Mouse (Mus musculus): ENCODE measurements around the gene Pcyox1. TPM values are rescaled to one million over a fixed set of nuclear protein-coding genes. Genes with fewer than 3 reads are reported as not detected.

The Pcyox1 gene
- polyA plus RNA-seq, 1 experiment = 23.7 TPM

DNA sequence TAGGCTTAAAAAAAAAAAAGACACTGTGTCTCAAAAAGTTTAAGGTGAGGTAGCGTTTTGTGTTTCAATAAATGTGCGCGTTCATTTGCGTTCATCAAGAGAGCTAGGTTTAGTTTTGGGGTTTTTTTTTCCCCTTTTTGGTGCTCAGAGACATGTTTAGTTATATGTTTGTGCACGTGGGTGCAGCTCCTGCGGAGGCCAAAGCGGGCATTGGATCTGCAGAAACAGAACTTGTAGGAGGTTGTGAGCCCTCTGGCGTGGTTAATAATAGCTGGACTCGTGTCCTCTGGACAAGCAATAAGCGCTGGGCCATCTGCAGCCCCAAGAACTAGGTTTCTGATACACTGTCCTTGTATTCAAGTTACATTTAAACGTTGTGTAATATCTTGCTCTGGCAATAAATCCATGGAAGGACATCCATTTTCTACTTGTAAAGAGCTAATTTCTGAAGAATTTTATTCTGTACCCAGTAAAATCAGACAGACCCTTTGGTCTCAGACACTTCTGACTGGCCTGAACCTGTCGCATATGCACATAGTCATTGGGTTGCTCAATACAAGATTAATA, 24.9 kb downstream of the Pcyox1 start:
- Histone ChIP-seq H3K27me3 (ENCODE audit: control insufficient read depth, insufficient read depth, insufficient read length) (no peaks in the 10 kb centered on the region), H3ac (ENCODE audit: control insufficient read depth, insufficient read length, low read depth) (peak overlapping the region; percentile 97)
- TF ChIP-seq CEBPB (IDR thresholded peaks at IDR 0.05; ENCODE audit: low read depth) (no peak), MYOG (IDR thresholded peaks at IDR 0.05; ENCODE audit: control insufficient read depth, extremely low read depth, insufficient read length) (no peak), FOSL1 (IDR thresholded peaks at IDR 0.05; ENCODE audit: insufficient read depth, low read length, poor library complexity, severe bottlenecking) (no peak), CTCF (IDR thresholded peaks at IDR 0.05; ENCODE audit: control insufficient read depth, insufficient read depth, insufficient read length) (no peak), MAX (IDR thresholded peaks at IDR 0.05) (no peak), USF1 (IDR thresholded peaks at IDR 0.05; ENCODE audit: low read depth) (no peak), MYOD1 (IDR thresholded peaks at IDR 0.05; ENCODE audit: control insufficient read depth, insufficient read length, low read depth) (no peak)

DNA sequence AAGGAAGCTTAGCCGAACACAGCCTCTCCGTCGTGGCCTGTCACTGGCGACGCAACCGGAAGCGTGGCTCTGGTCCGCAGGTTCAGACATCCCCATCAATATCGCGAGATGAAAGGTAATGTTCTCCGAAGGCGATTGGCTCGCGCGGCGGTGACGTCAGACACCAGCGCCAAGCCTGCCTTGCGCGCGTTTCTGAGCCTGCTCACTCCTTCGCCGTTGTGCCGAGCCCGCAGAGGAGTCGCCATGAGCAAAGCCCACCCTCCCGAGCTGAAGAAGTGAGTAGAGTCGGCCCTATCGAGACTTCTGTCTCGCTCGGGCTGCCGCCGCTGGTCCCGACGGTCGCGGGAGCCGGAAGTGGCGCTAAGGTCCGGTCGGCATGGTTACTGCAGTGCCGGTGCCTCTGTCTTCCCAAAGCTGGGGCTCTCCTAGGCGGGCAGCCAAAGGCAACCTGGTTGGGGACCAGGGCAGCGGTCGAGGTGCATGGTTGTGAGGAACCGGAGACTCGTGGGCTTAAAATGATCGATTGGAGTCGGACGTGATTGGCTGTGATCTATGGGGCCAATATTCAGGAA, 25.5 kb downstream of the Pcyox1 start:
- Histone ChIP-seq H3K36me3 (ENCODE audit: control insufficient read depth, insufficient read depth) (peaks cover 50% of the 10 kb centered on the region), H3K4me3 (ENCODE audit: insufficient read depth, poor library complexity, severe bottlenecking) (peak overlapping the region; percentile 82), H3K27me3 (ENCODE audit: control insufficient read depth, insufficient read depth, insufficient read length) (no peaks in the 10 kb centered on the region), H3ac (ENCODE audit: control insufficient read depth, insufficient read length, low read depth) (peak overlapping the region; percentile 97), H3K79me3 (ENCODE audit: low read depth) (peaks cover 47% of the 10 kb centered on the region), H3K79me2 (ENCODE audit: control insufficient read depth, insufficient read depth) (peaks cover 59% of the 10 kb centered on the region)
- no peak for TF ChIP-seq FOSL1 (IDR thresholded peaks at IDR 0.05; ENCODE audit: insufficient read depth, low read length, poor library complexity, severe bottlenecking)
- TF ChIP-seq CEBPB (IDR thresholded peaks at IDR 0.05; ENCODE audit: low read depth) = no peak
- TF ChIP-seq MAX (IDR thresholded peaks at IDR 0.05) = peak; percentile 97
- no peak for TF ChIP-seq MYOD1 (IDR thresholded peaks at IDR 0.05; ENCODE audit: control insufficient read depth, insufficient read length, low read depth)

More for the DNA sequence above, 24.9 kb downstream of the Pcyox1 start:
- H3K36me3 ChIP-seq (ENCODE audit: control insufficient read depth, insufficient read depth) = peaks cover 50% of the 10 kb centered on the region
- H3K79me2 ChIP-seq (ENCODE audit: control insufficient read depth, insufficient read depth) = peaks cover 56% of the 10 kb centered on the region
- peaks cover 49% of the 10 kb centered on the region for H3K79me3 ChIP-seq (ENCODE audit: low read depth)
- peak overlapping the region; percentile 82 for H3K4me3 ChIP-seq (ENCODE audit: insufficient read depth, poor library complexity, severe bottlenecking)

DNA sequence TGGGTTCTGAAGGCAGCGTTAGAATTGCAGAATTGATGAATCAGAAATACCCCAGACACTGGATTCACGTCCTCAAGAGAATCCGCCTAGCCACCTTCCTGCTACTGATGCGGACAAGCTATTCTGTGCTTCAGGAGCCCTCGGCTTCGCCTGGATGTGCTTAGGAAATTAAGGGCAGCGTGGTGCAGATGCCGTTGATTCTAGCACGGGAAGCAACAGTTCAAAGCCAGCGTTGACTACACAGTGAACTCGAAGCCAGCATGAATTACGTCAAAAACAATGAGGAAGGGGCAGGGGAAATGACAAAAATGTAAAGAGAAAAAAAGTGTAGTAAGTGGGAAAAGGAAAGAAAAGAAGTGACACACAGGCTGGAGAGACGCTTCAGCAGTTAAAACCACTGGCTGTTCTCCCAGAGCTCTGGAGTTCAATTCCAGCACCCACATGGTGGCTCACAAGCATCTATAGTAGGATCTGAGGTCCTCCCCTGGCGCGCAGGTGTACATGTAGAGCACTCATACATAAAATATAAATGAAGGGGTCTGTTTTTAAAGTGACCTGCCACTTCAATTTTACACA, 26.1 kb downstream of the Pcyox1 start, which contains the start of gene Snrpg:
TSS of gene Snrpg (plus strand) at position 541 of the 576 bp plus-strand sequence.
- Histone ChIP-seq H3K36me3 (ENCODE audit: control insufficient read depth, insufficient read depth) (peaks cover 44% of the 10 kb centered on the region), H3K27me3 (ENCODE audit: control insufficient read depth, insufficient read depth, insufficient read length) (no peaks in the 10 kb centered on the region), H3K4me3 (ENCODE audit: insufficient read depth, poor library complexity, severe bottlenecking) (peak within 1 kb of the TSS; percentile 82), H3K79me3 (ENCODE audit: low read depth) (peaks cover 46% of the 10 kb centered on the region), H3K79me2 (ENCODE audit: control insufficient read depth, insufficient read depth) (peaks cover 59% of the 10 kb centered on the region), H3ac (ENCODE audit: control insufficient read depth, insufficient read length, low read depth) (peak within 1 kb of the TSS; percentile 97)
- no peak for TF ChIP-seq MAX (IDR thresholded peaks at IDR 0.05)
- TF ChIP-seq MYOD1 (IDR thresholded peaks at IDR 0.05; ENCODE audit: control insufficient read depth, insufficient read length, low read depth) = no peak
- TF ChIP-seq CEBPB (IDR thresholded peaks at IDR 0.05; ENCODE audit: low read depth) = no peak
- TF ChIP-seq MYOG (IDR thresholded peaks at IDR 0.05; ENCODE audit: control insufficient read depth, extremely low read depth, insufficient read length) = no peak
- TF ChIP-seq FOSL1 (IDR thresholded peaks at IDR 0.05; ENCODE audit: insufficient read depth, low read length, poor library complexity, severe bottlenecking) = no peak
- no peak for TF ChIP-seq CTCF (IDR thresholded peaks at IDR 0.05; ENCODE audit: control insufficient read depth, insufficient read depth, insufficient read length)
- TF ChIP-seq USF1 (IDR thresholded peaks at IDR 0.05; ENCODE audit: low read depth) = no peak

DNA sequence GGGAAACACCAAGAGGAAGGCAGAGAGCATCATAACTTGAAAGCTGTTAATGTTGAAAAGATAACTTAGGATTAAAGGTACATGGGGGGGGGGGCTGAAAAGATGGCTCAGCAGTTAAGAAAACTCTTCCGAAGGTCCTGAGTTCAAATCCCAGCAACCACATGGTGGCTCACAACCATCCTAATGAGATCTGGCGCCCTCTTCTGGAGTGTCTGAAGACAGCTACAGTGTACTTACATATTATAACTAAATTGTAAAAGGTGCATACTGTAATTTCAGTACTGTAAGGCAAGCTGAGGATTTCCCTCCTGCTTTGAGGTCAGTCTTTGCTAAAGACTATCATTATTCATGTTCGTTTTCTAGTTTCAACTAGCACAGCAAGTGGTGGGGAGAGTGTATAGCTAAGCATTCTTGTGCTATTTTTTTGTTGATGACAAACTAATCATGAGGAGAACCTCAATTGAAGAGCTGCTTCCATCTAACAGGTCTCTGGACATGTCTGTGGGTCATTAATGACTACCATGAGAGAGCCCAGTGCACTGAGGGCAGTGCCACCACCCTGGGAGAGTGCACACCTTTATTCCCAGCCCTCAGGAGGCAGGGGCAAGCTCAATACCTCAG, 26.8 kb downstream of the Pcyox1 start:
- TF ChIP-seq MYOD1 (IDR thresholded peaks at IDR 0.05; ENCODE audit: control insufficient read depth, insufficient read length, low read depth) (no peak), CEBPB (IDR thresholded peaks at IDR 0.05; ENCODE audit: low read depth) (no peak), USF1 (IDR thresholded peaks at IDR 0.05; ENCODE audit: low read depth) (no peak)
- Histone ChIP-seq H3K27me3 (ENCODE audit: control insufficient read depth, insufficient read depth, insufficient read length) (no peaks in the 10 kb centered on the region), H3K4me3 (ENCODE audit: insufficient read depth, poor library complexity, severe bottlenecking) (no peak overlapping the region), H3K79me3 (ENCODE audit: low read depth) (peaks cover 40% of the 10 kb centered on the region), H3K36me3 (ENCODE audit: control insufficient read depth, insufficient read depth) (peaks cover 38% of the 10 kb centered on the region), H3K79me2 (ENCODE audit: control insufficient read depth, insufficient read depth) (peaks cover 55% of the 10 kb centered on the region), H3ac (ENCODE audit: control insufficient read depth, insufficient read length, low read depth) (peak overlapping the region; percentile 72)

DNA sequence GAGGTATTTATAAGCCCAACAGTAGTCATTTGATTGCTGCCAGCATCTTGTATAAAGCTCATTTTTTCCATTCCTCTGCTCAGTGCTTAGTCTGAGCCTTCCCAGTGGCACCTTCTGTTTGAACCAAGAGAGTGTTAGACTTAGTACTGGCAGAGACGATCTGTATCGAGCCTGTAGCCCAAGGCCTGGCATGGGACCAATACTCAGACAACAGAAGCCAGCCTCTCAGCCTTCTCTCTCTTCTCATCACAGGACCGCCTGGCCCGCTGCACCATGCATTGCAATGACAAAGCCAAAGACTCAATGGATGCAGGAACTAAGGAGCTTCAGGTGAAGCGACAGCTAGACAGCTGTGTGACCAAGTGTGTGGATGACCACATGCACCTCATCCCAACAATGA, 28.5 kb downstream of the Pcyox1 start:
- no peak overlapping the region for H3K4me3 ChIP-seq (ENCODE audit: insufficient read depth, poor library complexity, severe bottlenecking)
- no peak for TF ChIP-seq USF1 (IDR thresholded peaks at IDR 0.05; ENCODE audit: low read depth)
- TF ChIP-seq CTCF (IDR thresholded peaks at IDR 0.05; ENCODE audit: control insufficient read depth, insufficient read depth, insufficient read length) = no peak
- TF ChIP-seq MYOG (IDR thresholded peaks at IDR 0.05; ENCODE audit: control insufficient read depth, extremely low read depth, insufficient read length) = no peak
- no peak for TF ChIP-seq CEBPB (IDR thresholded peaks at IDR 0.05; ENCODE audit: low read depth)
- TF ChIP-seq MYOD1 (IDR thresholded peaks at IDR 0.05; ENCODE audit: control insufficient read depth, insufficient read length, low read depth) = no peak
- TF ChIP-seq MAX (IDR thresholded peaks at IDR 0.05) = no peak
- TF ChIP-seq FOSL1 (IDR thresholded peaks at IDR 0.05; ENCODE audit: insufficient read depth, low read length, poor library complexity, severe bottlenecking) = no peak
- H3K36me3 ChIP-seq (ENCODE audit: control insufficient read depth, insufficient read depth) = peaks cover 23% of the 10 kb centered on the region
- H3K79me3 ChIP-seq (ENCODE audit: low read depth) = peaks cover 23% of the 10 kb centered on the region
- no peak overlapping the region for H3ac ChIP-seq (ENCODE audit: control insufficient read depth, insufficient read length, low read depth)
- peaks cover 38% of the 10 kb centered on the region for H3K79me2 ChIP-seq (ENCODE audit: control insufficient read depth, insufficient read depth)
- no peaks in the 10 kb centered on the region for H3K27me3 ChIP-seq (ENCODE audit: control insufficient read depth, insufficient read depth, insufficient read length)
